Comparison of ENCODE assay signal across 37 mouse cellular contexts in genomic region chr13:26752863-26753262, GRCm38 (mm10). TPM values are rescaled to one million over a fixed set of nuclear protein-coding genes. Genes with fewer than 3 reads are reported as not detected.
DNase-seq lines count a peak whose midpoint lies in the region; ATAC-seq lines count a peak whose summit lies in the region.
"Had no signal": no experiment of that assay in that cellular context is flagged by ENCODE, and none has a peak within 500 bp of the region (broad histone marks: within the 10 kb centered on the region; RNA-seq: fewer than 3 reads in every experiment).

No protein-coding gene starts in this region.

- ATAC-seq in forebrain, embryonic 12.5 days (ENCODE audit: low FRiP score): no peak
- ATAC-seq in forebrain, embryonic 16.5 days: no peak
- no peak for ATAC-seq in neural tube, embryonic 13.5 days (ENCODE audit: low read depth)
- no peak for ATAC-seq in neural tube, embryonic 15.5 days (ENCODE audit: low FRiP score)
- no peak; the same call in 1 of the 2 replicates for ATAC-seq in midbrain, embryonic 14.5 days (ENCODE audit: low FRiP score, low TSS enrichment)
- ATAC-seq: intestine, embryonic 15.5 days had no signal

- no peak overlapping the region for H3K4me3 ChIP-seq in forebrain, embryonic 12.5 days (replicated peaks)
- H3K4me3 ChIP-seq in forebrain, embryonic 16.5 days (replicated peaks; ENCODE audit: low read length): no peak overlapping the region
- no peak overlapping the region for H3K4me3 ChIP-seq in neural tube, embryonic 13.5 days
- no peak overlapping the region for H3K4me3 ChIP-seq in neural tube, embryonic 15.5 days (replicated peaks)
- H3K4me3 ChIP-seq in midbrain, embryonic 14.5 days (replicated peaks; ENCODE audit: low read depth, low read length): no peak overlapping the region
- H3K4me3 ChIP-seq: embryonic facial prominence, embryonic 12.5 days; heart, embryonic 13.5 days; intestine, embryonic 15.5 days; myocyte; neural tube, embryonic 12.5 days; stomach, embryonic 15.5 days had no signal

- no peak overlapping the region for H3K9ac ChIP-seq in forebrain, embryonic 12.5 days
- H3K9ac ChIP-seq in forebrain, embryonic 16.5 days (replicated peaks; ENCODE audit: low read depth, low read length): no peak overlapping the region
- no peak overlapping the region for H3K9ac ChIP-seq in neural tube, embryonic 13.5 days
- H3K9ac ChIP-seq in neural tube, embryonic 15.5 days (replicated peaks): no peak overlapping the region
- H3K9ac ChIP-seq in midbrain, embryonic 14.5 days (replicated peaks; ENCODE audit: low read length): no peak overlapping the region
- H3K9ac ChIP-seq: embryonic facial prominence, embryonic 12.5 days; heart, embryonic 13.5 days; intestine, embryonic 15.5 days; liver, embryonic 14.5 days; neural tube, embryonic 12.5 days; stomach, embryonic 15.5 days had no signal

- H3K9me3 ChIP-seq in forebrain, embryonic 12.5 days: no peaks in the 10 kb centered on the region
- no peaks in the 10 kb centered on the region for H3K9me3 ChIP-seq in forebrain, embryonic 16.5 days (ENCODE audit: control insufficient read depth, low read length)
- H3K9me3 ChIP-seq in neural tube, embryonic 13.5 days: no peaks in the 10 kb centered on the region
- no peaks in the 10 kb centered on the region for H3K9me3 ChIP-seq in neural tube, embryonic 15.5 days (replicated peaks)
- no peaks in the 10 kb centered on the region for H3K9me3 ChIP-seq in midbrain, embryonic 14.5 days (ENCODE audit: control insufficient read depth, low read length)
- H3K9me3 ChIP-seq: embryonic facial prominence, embryonic 12.5 days; heart, embryonic 13.5 days; intestine, embryonic 15.5 days; neural tube, embryonic 12.5 days; stomach, embryonic 15.5 days had no signal

- H3K4me1 ChIP-seq in forebrain, embryonic 12.5 days: peaks cover 5% of the 10 kb centered on the region
- H3K4me1 ChIP-seq in forebrain, embryonic 16.5 days (replicated peaks; ENCODE audit: control insufficient read depth, insufficient read depth, low read length): peaks cover 3% of the 10 kb centered on the region; the same call in 1 of the 2 replicates
- H3K4me1 ChIP-seq in neural tube, embryonic 13.5 days (replicated peaks): peaks cover 6% of the 10 kb centered on the region; the same call in 1 of the 2 replicates
- H3K4me1 ChIP-seq in neural tube, embryonic 15.5 days: no peaks in the 10 kb centered on the region
- peaks cover 5% of the 10 kb centered on the region; the same call in 1 of the 2 replicates for H3K4me1 ChIP-seq in midbrain, embryonic 14.5 days (ENCODE audit: control insufficient read depth, insufficient read depth, low read length)
- H3K4me1 ChIP-seq: embryonic facial prominence, embryonic 12.5 days; heart, embryonic 13.5 days; intestine, embryonic 15.5 days; neural tube, embryonic 12.5 days; stomach, embryonic 15.5 days had no signal

- H3K27me3 ChIP-seq in forebrain, embryonic 12.5 days: no peaks in the 10 kb centered on the region
- H3K27me3 ChIP-seq in forebrain, embryonic 16.5 days (replicated peaks; ENCODE audit: control insufficient read depth, insufficient read depth, low read length): no peaks in the 10 kb centered on the region
- H3K27me3 ChIP-seq in neural tube, embryonic 13.5 days: no peaks in the 10 kb centered on the region
- no peaks in the 10 kb centered on the region for H3K27me3 ChIP-seq in neural tube, embryonic 15.5 days (replicated peaks)
- no peaks in the 10 kb centered on the region for H3K27me3 ChIP-seq in midbrain, embryonic 14.5 days (ENCODE audit: control insufficient read depth, insufficient read depth, low read length)
- H3K27me3 ChIP-seq: CH12.LX; embryonic facial prominence, embryonic 12.5 days; heart, embryonic 13.5 days; intestine, embryonic 15.5 days; neural tube, embryonic 12.5 days; stomach, embryonic 15.5 days had no signal

- peak overlapping the region; percentile 71 for H3K27ac ChIP-seq in forebrain, embryonic 12.5 days
- H3K27ac ChIP-seq in forebrain, embryonic 16.5 days (ENCODE audit: low read length): no peak overlapping the region
- H3K27ac ChIP-seq in neural tube, embryonic 13.5 days (replicated peaks): 0 out of 2 replicates have a peak overlapping the region, but pooled peaks have one; percentile 13
- no peak overlapping the region for H3K27ac ChIP-seq in neural tube, embryonic 15.5 days (replicated peaks)
- H3K27ac ChIP-seq in midbrain, embryonic 14.5 days (replicated peaks; ENCODE audit: low read depth, low read length): peak overlapping the region; percentile 65
- H3K27ac ChIP-seq: embryonic facial prominence, embryonic 12.5 days; heart, embryonic 13.5 days; intestine, embryonic 15.5 days; liver, embryonic 14.5 days; neural tube, embryonic 12.5 days; stomach, embryonic 15.5 days had no signal

- H3K4me2 ChIP-seq in forebrain, embryonic 12.5 days: no peak overlapping the region
- H3K4me2 ChIP-seq in forebrain, embryonic 16.5 days (ENCODE audit: low read length): no peak overlapping the region
- no peak overlapping the region for H3K4me2 ChIP-seq in neural tube, embryonic 13.5 days
- no peak overlapping the region for H3K4me2 ChIP-seq in neural tube, embryonic 15.5 days
- no peak overlapping the region for H3K4me2 ChIP-seq in midbrain, embryonic 14.5 days (ENCODE audit: low read length)
- H3K4me2 ChIP-seq: embryonic facial prominence, embryonic 12.5 days; heart, embryonic 13.5 days; intestine, embryonic 15.5 days; neural tube, embryonic 12.5 days; stomach, embryonic 15.5 days had no signal

- DNase-seq in midbrain, embryonic 14.5 days: peak; percentile 23
- DNase-seq in thymus, postnatal 10 days (ENCODE audit: low spot score in 2 of 2): no peak
- no peak for DNase-seq in layer of hippocampus, adult 8-10 months (ENCODE audit: low spot score in 2 of 2)
- DNase-seq: adrenal gland, adult 8-10 months; cerebellum, adult 8-10 months; embryo, embryonic 11 days; gastrocnemius, postnatal 10 days; heart, postnatal 10 days; kidney, adult 2 months; kidney, postnatal 4 days; liver; lung, adult 2 months; lung, postnatal 10 days; right cerebral cortex, postnatal 14 days; thymus, postnatal 14 days had no signal

- no peaks in the 10 kb centered on the region for H3K36me3 ChIP-seq in forebrain, embryonic 12.5 days (replicated peaks)
- no peaks in the 10 kb centered on the region for H3K36me3 ChIP-seq in forebrain, embryonic 16.5 days (ENCODE audit: control insufficient read depth, insufficient read depth)
- no peaks in the 10 kb centered on the region for H3K36me3 ChIP-seq in neural tube, embryonic 13.5 days
- H3K36me3 ChIP-seq in neural tube, embryonic 15.5 days: no peaks in the 10 kb centered on the region
- no peaks in the 10 kb centered on the region for H3K36me3 ChIP-seq in midbrain, embryonic 14.5 days (ENCODE audit: control insufficient read depth, insufficient read depth, low read length)
- H3K36me3 ChIP-seq: embryonic facial prominence, embryonic 12.5 days; heart, embryonic 13.5 days; intestine, embryonic 15.5 days; neural tube, embryonic 12.5 days; stomach, embryonic 15.5 days had no signal

RNA-seq across cellular contexts. Expression of gene Hdgfl1, which starts 17.1 kb away (rescaled TPM):
- polyA plus RNA-seq in forebrain, embryonic 12.5 days (2016; fragmentation: Nextera tagmentation; extraction: Ambion mirVana): not detected in 2 replicates
- not detected in 2 replicates for polyA plus RNA-seq in forebrain, embryonic 16.5 days (2015; fragmentation: Nextera tagmentation; extraction: Ambion mirVana)
- polyA plus RNA-seq in neural tube, embryonic 13.5 days (2015; fragmentation: Nextera tagmentation; extraction: Ambion mirVana): not detected in 2 replicates
- not detected in 2 replicates for polyA plus RNA-seq in neural tube, embryonic 15.5 days (2015; fragmentation: Nextera tagmentation; extraction: Ambion mirVana)
- polyA plus RNA-seq in midbrain, embryonic 14.5 days (2014; fragmentation: Nextera tagmentation; extraction: Ambion mirVana): not detected in 2 replicates
- not detected for total RNA-seq in layer of hippocampus, adult 8-10 months (2022)
- total RNA-seq: adrenal gland, adult 8-10 months; adrenal gland, postnatal 4 days; CH12.LX; gastrocnemius, postnatal 10 days; heart, adult 8-10 months; heart, postnatal 10 days; hematopoietic stem cell, adult 5-6 weeks; left cerebral cortex, adult 18-20 months; left cerebral cortex, postnatal 14 days had no signal
- polyA plus RNA-seq: C2C12; embryonic facial prominence, embryonic 12.5 days; heart, embryonic 13.5 days; intestine, embryonic 15.5 days; kidney, embryonic 16.5 days; limb, embryonic 11.5 days; liver, embryonic 14.5 days; lung, adult 2 months; myocyte; neural tube, embryonic 12.5 days; small intestine, adult 2 months; stomach, embryonic 15.5 days; urinary bladder, adult 2 months had no signal

Comparison
In these comparisons a context has a peak if more than half of its experiments do, and no peak if none do; other contexts are left out.
1. H3K27ac ChIP-seq: peak in forebrain, embryonic 12.5 days (single experiment), neural tube, embryonic 13.5 days (single experiment) and midbrain, embryonic 14.5 days (single experiment); none in forebrain, embryonic 16.5 days (single experiment) and neural tube, embryonic 15.5 days (single experiment).